Mouse (Mus musculus) c-Kit-positive CD71-positive TER-119-positive erythroid progenitor cells, embryonic 14.5 days (primary cell): ENCODE results near the gene Ucn3.

Experiments
- DNase-seq: peaks from one replicate; pipeline ENCODE4 v3.0.0-alpha.2; 2013; ENCODE audit warnings: low spot score

Gene Ucn3

GRCm38 (mm10) chr13:3891479-3892087 is 53.6 kb downstream of the Ucn3 start:
- DNase-seq, result no peak
